Mouse (Mus musculus) heart, embryonic 16.5 days (tissue): ENCODE results near the gene Ttc7b. TPM values are rescaled to one million over a fixed set of nuclear protein-coding genes. Genes with fewer than 3 reads are reported as not detected.
A peak's percentile ranks its signal among the peaks of the same experiment; 100 is the strongest.

ENCODE experiments used
- ATAC-seq: fragments of 200-750 bp; cut with Nextera tagmentation; replicated peaks from 2 replicates; pipeline ENCODE4 v1.8.0; 2017; ENCODE audit warnings: moderate number of reproducible peaks; ENCODE audit not compliant: insufficient read depth, low FRiP score; ENCODE audit errors: extremely low read depth
- H3K27ac ChIP-seq: fragments of 300-500 bp; sonication (generic); 2 replicates; pipeline ENCODE4 v1.5.1; 2014; ENCODE audit warnings: mild to moderate bottlenecking, low read length, control low read depth, moderate library complexity
- H3K27me3 ChIP-seq: fragments of 300-500 bp; sonication (generic); 2 replicates; pipeline ENCODE4 v1.6.1; 2014; ENCODE audit warnings: low read length, mixed read lengths; ENCODE audit not compliant: control insufficient read depth, insufficient read depth
- H3K36me3 ChIP-seq: fragments of 300-500 bp; sonication (generic); 2 replicates; pipeline ENCODE4 v1.6.1; 2014; ENCODE audit not compliant: control insufficient read depth, insufficient read depth
- H3K4me1 ChIP-seq: fragments of 300-500 bp; sonication (generic); 2 replicates; pipeline ENCODE4 v1.6.1; 2014; ENCODE audit warnings: low read length, mixed read lengths; ENCODE audit not compliant: control insufficient read depth, insufficient read depth
- H3K4me2 ChIP-seq: fragments of 300-500 bp; sonication (generic); 2 replicates; pipeline ENCODE4 v1.6.1; 2014; ENCODE audit warnings: low read depth, mild to moderate bottlenecking, control low read depth, low read length
- H3K4me3 ChIP-seq: fragments of 300-500 bp; sonication (generic); 2 replicates; pipeline ENCODE4 v1.5.1; 2014; ENCODE audit warnings: mild to moderate bottlenecking, control low read depth, low read length
- H3K9ac ChIP-seq: fragments of 300-500 bp; sonication (generic); 2 replicates; pipeline ENCODE4 v1.6.1; 2014; ENCODE audit warnings: low read length, control low read depth
- H3K9me3 ChIP-seq: fragments of 300-500 bp; sonication (generic); replicated peaks from 2 replicates; pipeline ENCODE4 v1.6.1; 2016; ENCODE audit warnings: low read length; ENCODE audit not compliant: control insufficient read depth
- WGBS: fragments of 180-500 bp; shearing (Covaris S2); extraction: QIAGEN DNeasy Blood & Tissue Kit; methylation state at CpG from one replicate; pipeline ENCODE4 v1.1.7; 2014; 5-methylcytosine and 5-hydroxymethylcytosine counted together
- polyA plus RNA-seq: library from polyadenylated mRNA; unstranded; fragments of >200 nt; fragmentation: Nextera tagmentation; extraction: Ambion mirVana; gene quantifications from 2 replicates; pipeline ENCODE4 v1.2.1, GENCODE M21; 2015

Gene Ttc7b
- polyA plus RNA-seq, 1 experiment from 2014 or later = 6.7 TPM

GRCm38 (mm10) chr12:100479270-100479869, 41.3 kb downstream of the Ttc7b start:
- Histone ChIP-seq H3K36me3 (no peaks in the 10 kb centered on the region), H3K27ac (peak overlapping the region; percentile 7; the same call in 1 of the 2 replicates), H3K4me1 (peaks cover 11% of the 10 kb centered on the region), H3K4me2 (no peak overlapping the region), H3K9ac (0 out of 2 replicates have a peak overlapping the region, but pooled peaks have one; percentile 47), H3K27me3 (no peaks in the 10 kb centered on the region), H3K9me3 (no peaks in the 10 kb centered on the region), H3K4me3 (no peak overlapping the region)
- ATAC-seq = peak; percentile 42; the same call in 1 of the 2 replicates
- WGBS = 49% methylated on average over 10 of the region's 10 CpGs

- Histone ChIP-seq H3K4me1 (peaks cover 11% of the 10 kb centered on the region), H3K27ac (no peak overlapping the region), H3K9ac (no peak overlapping the region), H3K4me2 (no peak overlapping the region), H3K27me3 (no peaks in the 10 kb centered on the region), H3K4me3 (no peak overlapping the region), H3K9me3 (no peaks in the 10 kb centered on the region), H3K36me3 (no peaks in the 10 kb centered on the region)
- 65% methylated on average over 6 of the region's 6 CpGs for WGBS
- no peak for ATAC-seq
These were observed 42.0 kb downstream of the Ttc7b start for GRCm38 (mm10) chr12:100478615-100479014.

GRCm38 (mm10) chr12:100478151-100478550, 42.5 kb downstream of the Ttc7b start:
- no peak for ATAC-seq
- Histone ChIP-seq H3K27me3 (no peaks in the 10 kb centered on the region), H3K36me3 (no peaks in the 10 kb centered on the region), H3K4me2 (no peak overlapping the region), H3K4me3 (no peak overlapping the region), H3K9me3 (no peaks in the 10 kb centered on the region), H3K4me1 (peaks cover 11% of the 10 kb centered on the region), H3K9ac (no peak overlapping the region), H3K27ac (no peak overlapping the region)
- 80% methylated on average over 6 of the region's 6 CpGs for WGBS

GRCm38 (mm10) chr12:100477474-100477873, 43.2 kb downstream of the Ttc7b start:
- H3K4me3 ChIP-seq = no peak overlapping the region
- H3K36me3 ChIP-seq = no peaks in the 10 kb centered on the region
- no peaks in the 10 kb centered on the region for H3K27me3 ChIP-seq
- no peak overlapping the region for H3K4me2 ChIP-seq
- no peak for ATAC-seq
- no peak overlapping the region for H3K9ac ChIP-seq
- no peaks in the 10 kb centered on the region for H3K9me3 ChIP-seq
- peaks cover 11% of the 10 kb centered on the region for H3K4me1 ChIP-seq
- no peak overlapping the region for H3K27ac ChIP-seq
- 80% methylated on average over 6 of the region's 6 CpGs for WGBS

- no peaks in the 10 kb centered on the region for H3K36me3 ChIP-seq
- H3K27ac ChIP-seq = no peak overlapping the region; the same call in 1 of the 2 replicates
- H3K4me2 ChIP-seq = no peak overlapping the region
- H3K4me3 ChIP-seq = no peak overlapping the region
- no peaks in the 10 kb centered on the region for H3K27me3 ChIP-seq
- H3K9me3 ChIP-seq = no peaks in the 10 kb centered on the region
- H3K9ac ChIP-seq = no peak overlapping the region
- peaks cover 11% of the 10 kb centered on the region for H3K4me1 ChIP-seq
- no peak for ATAC-seq
These were observed 44.3 kb downstream of the Ttc7b start for GRCm38 (mm10) chr12:100476351-100476750.

- Histone ChIP-seq H3K9ac (no peak overlapping the region), H3K4me3 (no peak overlapping the region), H3K4me2 (no peak overlapping the region), H3K27ac (peak overlapping the region; percentile 71), H3K9me3 (no peaks in the 10 kb centered on the region), H3K27me3 (no peaks in the 10 kb centered on the region), H3K36me3 (no peaks in the 10 kb centered on the region), H3K4me1 (peaks cover 11% of the 10 kb centered on the region)
- peak; percentile 73 for ATAC-seq
- 50% methylated on average over 3 of the region's 3 CpGs for WGBS
These were observed 45.1 kb downstream of the Ttc7b start for GRCm38 (mm10) chr12:100475489-100475888.

- no peak overlapping the region for H3K9ac ChIP-seq
- ATAC-seq = no peak
- H3K36me3 ChIP-seq = no peaks in the 10 kb centered on the region
- no peak overlapping the region for H3K27ac ChIP-seq
- peaks cover 14% of the 10 kb centered on the region for H3K4me1 ChIP-seq
- no peak overlapping the region for H3K4me3 ChIP-seq
- 80% methylated on average over 3 of the region's 3 CpGs for WGBS
- no peaks in the 10 kb centered on the region for H3K9me3 ChIP-seq
- no peaks in the 10 kb centered on the region for H3K27me3 ChIP-seq
- no peak overlapping the region for H3K4me2 ChIP-seq
These were observed 45.8 kb downstream of the Ttc7b start for GRCm38 (mm10) chr12:100474661-100475321.

GRCm38 (mm10) chr12:100470295-100470694, 50.3 kb downstream of the Ttc7b start:
- no peak for ATAC-seq
- no peaks in the 10 kb centered on the region for H3K9me3 ChIP-seq
- H3K9ac ChIP-seq = no peak overlapping the region
- no peak overlapping the region for H3K4me3 ChIP-seq
- no peak overlapping the region for H3K4me2 ChIP-seq
- peak overlapping the region; percentile 52 for H3K27ac ChIP-seq
- H3K4me1 ChIP-seq = 0 out of 2 replicates have a peak, but pooled peaks cover 4% of the 10 kb centered on the region
- H3K27me3 ChIP-seq = no peaks in the 10 kb centered on the region
- peaks cover 6% of the 10 kb centered on the region for H3K36me3 ChIP-seq
- 68% methylated on average over 9 of the region's 9 CpGs for WGBS

GRCm38 (mm10) chr12:100469503-100470293, 50.9 kb downstream of the Ttc7b start:
- WGBS = 70% methylated on average over 7 of the region's 7 CpGs
- Histone ChIP-seq H3K27ac (peak overlapping the region; percentile 52; the same call in 1 of the 2 replicates), H3K9ac (no peak overlapping the region), H3K27me3 (no peaks in the 10 kb centered on the region), H3K4me3 (no peak overlapping the region), H3K4me2 (no peak overlapping the region), H3K4me1 (0 out of 2 replicates have a peak, but pooled peaks cover 4% of the 10 kb centered on the region), H3K36me3 (peaks cover 6% of the 10 kb centered on the region), H3K9me3 (no peaks in the 10 kb centered on the region)
- no peak for ATAC-seq
